Mouse (Mus musculus) kidney, postnatal 25 days (tissue): ENCODE data around the gene Sult1a1.

ENCODE experiments used
- DNase-seq, 2 experiments: peaks; one replicate each; pipeline ENCODE4 v3.0.0; 2021; ENCODE audit warnings: mixed read lengths in 2 of 2

Gene Sult1a1

GRCm38 (mm10) chr7:126657522-126657921 lies 18.7 kb downstream of the Sult1a1 start:
- no peak for DNase-seq

GRCm38 (mm10) chr7:126655695-126656094 lies 20.5 kb downstream of the Sult1a1 start:
- no peak for DNase-seq

GRCm38 (mm10) chr7:126653991-126654390 lies 22.2 kb downstream of the Sult1a1 start:
- DNase-seq: no peak

GRCm38 (mm10) chr7:126650852-126651251 lies 25.4 kb downstream of the Sult1a1 start:
- no peak for DNase-seq

- peak; percentile 94 to 96 for DNase-seq
These were observed 26.8 kb downstream of the Sult1a1 start, which contains the start of gene Sgf29 for GRCm38 (mm10) chr7:126649231-126650051. Gene Sgf29 (plus strand): TSS chr7:126649309.

- no peak for DNase-seq
These were observed 27.7 kb downstream of the Sult1a1 start for GRCm38 (mm10) chr7:126648486-126648885.

GRCm38 (mm10) chr7:126645708-126646107 lies 30.5 kb downstream of the Sult1a1 start:
- peak; percentile 28 to 49 for DNase-seq

- no peak for DNase-seq
These were observed 31.3 kb downstream of the Sult1a1 start for GRCm38 (mm10) chr7:126644914-126645313.

- no peak for DNase-seq
These were observed 31.9 kb downstream of the Sult1a1 start for GRCm38 (mm10) chr7:126644345-126644744.

GRCm38 (mm10) chr7:126643244-126643617 lies 33.0 kb downstream of the Sult1a1 start:
- peak in 1 of 2 experiments; percentile 46 for DNase-seq

- DNase-seq: no peak
These were observed 33.5 kb downstream of the Sult1a1 start for GRCm38 (mm10) chr7:126642545-126643243.

- DNase-seq: peak; percentile 43 to 54
These were observed 39.3 kb downstream of the Sult1a1 start for GRCm38 (mm10) chr7:126636733-126637520.

GRCm38 (mm10) chr7:126635375-126635774 lies 40.9 kb downstream of the Sult1a1 start:
- DNase-seq: no peak

GRCm38 (mm10) chr7:126632478-126632877 lies 43.8 kb downstream of the Sult1a1 start:
- no peak for DNase-seq

- no peak for DNase-seq
These were observed 45.3 kb downstream of the Sult1a1 start, which contains the start of gene Nupr1 for GRCm38 (mm10) chr7:126630824-126631518. Gene Nupr1 (minus strand): TSS chr7:126630861.

- DNase-seq: no peak
These were observed 46.3 kb downstream of the Sult1a1 start for GRCm38 (mm10) chr7:126629915-126630314.

GRCm38 (mm10) chr7:126628111-126628510 lies 48.1 kb downstream of the Sult1a1 start:
- peak in 1 of 2 experiments; percentile 39 for DNase-seq

- DNase-seq: peak in 1 of 2 experiments; percentile 44
These were observed 50.2 kb downstream of the Sult1a1 start for GRCm38 (mm10) chr7:126625807-126626600.

GRCm38 (mm10) chr7:126625369-126625768 lies 50.9 kb downstream of the Sult1a1 start:
- peak; percentile 73 to 88 for DNase-seq

- peak in 1 of 2 experiments; percentile 48 for DNase-seq
These were observed 51.5 kb downstream of the Sult1a1 start for GRCm38 (mm10) chr7:126624774-126625173.

GRCm38 (mm10) chr7:126623381-126623780 lies 52.9 kb downstream of the Sult1a1 start:
- DNase-seq: no peak
